Mouse (Mus musculus) brown adipose tissue, adult 24 weeks (tissue): ENCODE results near the gene Psmd8. TPM values are rescaled to one million over a fixed set of nuclear protein-coding genes. Genes with fewer than 3 reads are reported as not detected.
A peak's percentile ranks its signal among the peaks of the same experiment; 100 is the strongest.
"Not testable (repeated sequence)": the region's sequence is repeated elsewhere in the genome, so short reads cannot be mapped to it uniquely, and the experiment has no call there.

Experiments used
- H3K27ac ChIP-seq: fragments of 200-500 bp; replicated peaks from 2 replicates; pipeline ENCODE4 v1.5.1; 2012; ENCODE audit warnings: low read depth, mild to moderate bottlenecking, low read length
- H3K4me1 ChIP-seq: fragments of 200-500 bp; 2 replicates; pipeline ENCODE4 v1.6.1; 2012; ENCODE audit warnings: low read length, mixed read lengths; ENCODE audit not compliant: control insufficient read depth, insufficient read depth, insufficient read length
- H3K4me3 ChIP-seq: fragments of 200-500 bp; 2 replicates; pipeline ENCODE4 v1.5.1; 2012; ENCODE audit warnings: low read depth, mild to moderate bottlenecking, low read length, moderate library complexity; ENCODE audit not compliant: insufficient read depth
- polyA plus RNA-seq: library from polyadenylated mRNA; stranded (reverse); fragments of >200 nt; gene quantifications from 2 replicates; pipeline ENCODE4 v1.2.4, GENCODE M21; 2012; ENCODE audit not compliant: missing spikeins, insufficient read depth, insufficient read length

Gene Psmd8
- polyA plus RNA-seq: 302 and 383 TPM in 2 replicates

GRCm38 (mm10) chr7:29180077-29180853 lies at the start of gene Psmd8:
TSS of gene Psmd8 (minus strand) at chr7:29180701.
- H3K4me1 ChIP-seq: peaks cover 4% of the 10 kb centered on the region; the same call in 1 of the 2 replicates
- peak within 1 kb of the TSS; percentile 88 for H3K27ac ChIP-seq
- H3K4me3 ChIP-seq: peak within 1 kb of the TSS; percentile 76

- no peak overlapping the region for H3K4me3 ChIP-seq
- H3K27ac ChIP-seq: peak overlapping the region; percentile 21
- no peaks in the 10 kb centered on the region for H3K4me1 ChIP-seq
Measured at GRCm38 (mm10) chr7:29228202-29228601, 47.7 kb upstream of the Psmd8 start.

GRCm38 (mm10) chr7:29225520-29225919 lies 45.0 kb upstream of the Psmd8 start:
- Histone ChIP-seq H3K27ac (no peak overlapping the region), H3K4me1 (no peaks in the 10 kb centered on the region), H3K4me3 (no peak overlapping the region)

- Histone ChIP-seq H3K4me1 (no peaks in the 10 kb centered on the region), H3K4me3 (no peak overlapping the region), H3K27ac (no peak overlapping the region)
Measured at GRCm38 (mm10) chr7:29224756-29225394, 44.4 kb upstream of the Psmd8 start.

- Histone ChIP-seq H3K27ac (no peak overlapping the region), H3K4me1 (no peaks in the 10 kb centered on the region), H3K4me3 (no peak overlapping the region)
Measured at GRCm38 (mm10) chr7:29214846-29215245, 34.3 kb upstream of the Psmd8 start.

GRCm38 (mm10) chr7:29214236-29214635 lies 33.7 kb upstream of the Psmd8 start:
- Histone ChIP-seq H3K4me1 (no peaks in the 10 kb centered on the region), H3K27ac (no peak overlapping the region), H3K4me3 (no peak overlapping the region)

- Histone ChIP-seq H3K4me3 (no peak within 1 kb of the TSS), H3K4me1 (no peaks in the 10 kb centered on the region), H3K27ac (no peak within 1 kb of the TSS)
Measured at GRCm38 (mm10) chr7:29213675-29214082, 33.2 kb upstream of the Psmd8 start, which contains the start of gene Catsperg1. TSS of gene Catsperg1 (minus strand) at chr7:29214035.

GRCm38 (mm10) chr7:29212775-29213560 lies 32.5 kb upstream of the Psmd8 start:
- not testable (repeated sequence) for H3K4me3 ChIP-seq, H3K27ac ChIP-seq, H3K4me1 ChIP-seq

- Histone ChIP-seq H3K4me1 (no peaks in the 10 kb centered on the region), H3K4me3 (peak overlapping the region; percentile 68), H3K27ac (0 out of 2 replicates have a peak overlapping the region, but pooled peaks have one; percentile 83)
Measured at GRCm38 (mm10) chr7:29212199-29212765, 31.8 kb upstream of the Psmd8 start.

- H3K4me3 ChIP-seq: peak overlapping the region; percentile 68
- no peaks in the 10 kb centered on the region for H3K4me1 ChIP-seq
- peak overlapping the region; percentile 83 for H3K27ac ChIP-seq
Measured at GRCm38 (mm10) chr7:29211415-29212198, 31.1 kb upstream of the Psmd8 start.

- H3K4me1 ChIP-seq: not testable (repeated sequence)
- H3K4me3 ChIP-seq: peak overlapping the region; percentile 68
- peak overlapping the region; percentile 83 for H3K27ac ChIP-seq
Measured at GRCm38 (mm10) chr7:29211013-29211412, 30.5 kb upstream of the Psmd8 start.

GRCm38 (mm10) chr7:29202577-29202976 lies 22.1 kb upstream of the Psmd8 start:
- Histone ChIP-seq H3K27ac (no peak overlapping the region), H3K4me1 (no peaks in the 10 kb centered on the region), H3K4me3 (no peak overlapping the region)

- H3K27ac ChIP-seq, H3K4me3 ChIP-seq, H3K4me1 ChIP-seq: not testable (repeated sequence)
Measured at GRCm38 (mm10) chr7:29194230-29194629, 13.7 kb upstream of the Psmd8 start.

GRCm38 (mm10) chr7:29181323-29181722 lies 822 bp upstream of the Psmd8 start:
- H3K27ac ChIP-seq, H3K4me1 ChIP-seq, H3K4me3 ChIP-seq: not testable (repeated sequence)
